Mouse (Mus musculus) liver, embryonic 14.5 days (tissue): ENCODE measurements around the gene Pbxip1. TPM values are rescaled to one million over a fixed set of nuclear protein-coding genes. Genes with fewer than 3 reads are reported as not detected.

Source experiments
- ATAC-seq: fragments of 200-750 bp; cut with Nextera tagmentation; 2 replicates; pipeline ENCODE4 v1.8.0; 2017; ENCODE audit warnings: moderate number of reproducible peaks, mild to moderate bottlenecking, moderate library complexity; ENCODE audit not compliant: insufficient read depth
- DNase-seq, 3 experiments: peaks; one replicate each; pipeline ENCODE4 v3.0.0-alpha.2; 2012 to 2013; ENCODE audit warnings: low read depth in 3 of 3, low spot score in 3 of 3
- H3K27ac ChIP-seq: fragments of 300-500 bp; sonication (generic); 2 replicates; pipeline ENCODE4 v1.5.1; 2014; ENCODE audit warnings: moderate library complexity, mild to moderate bottlenecking, control low read depth, inconsistent platforms
- H3K27me3 ChIP-seq: fragments of 300-500 bp; sonication (generic); 2 replicates; pipeline ENCODE4 v1.6.1; 2014; ENCODE audit warnings: mild to moderate bottlenecking, low read length, moderate library complexity; ENCODE audit not compliant: control insufficient read depth, insufficient read depth
- H3K36me3 ChIP-seq: fragments of 300-500 bp; sonication (generic); replicated peaks from 2 replicates; pipeline ENCODE4 v1.6.1; 2014; ENCODE audit warnings: low read depth; ENCODE audit not compliant: control insufficient read depth, insufficient read depth
- H3K4me1 ChIP-seq, 2 experiments: fragments of 200-500 bp in 1 of 2; fragments of 300-500 bp in 1 of 2; sonication (generic) in 1 of 2; replicated peaks; 2 replicates each; pipeline ENCODE4 v1.6.1; 2012 to 2014; ENCODE audit warnings: antibody characterized with exemption in 1 of 2, inconsistent platforms in 1 of 2, low read length in 1 of 2; ENCODE audit not compliant: control insufficient read depth in 2 of 2, insufficient read depth in 2 of 2
- H3K4me2 ChIP-seq: fragments of 300-500 bp; sonication (generic); 2 replicates; pipeline ENCODE4 v1.6.1; 2014; ENCODE audit warnings: low read depth, mild to moderate bottlenecking, control low read depth, moderate library complexity
- H3K4me3 ChIP-seq, 2 experiments: fragments of 200-500 bp in 1 of 2; fragments of 300-500 bp in 1 of 2; sonication (generic) in 1 of 2; 2 replicates each; pipeline ENCODE4 v1.5.1; 2012 to 2014; ENCODE audit warnings: low read depth in 2 of 2, low read length in 2 of 2, mild to moderate bottlenecking in 2 of 2, control low read depth in 1 of 2, inconsistent platforms in 1 of 2, moderate library complexity in 1 of 2; ENCODE audit not compliant: insufficient read depth in 1 of 2
- H3K9ac ChIP-seq: fragments of 300-500 bp; sonication (generic); replicated peaks from 2 replicates; pipeline ENCODE4 v1.6.1; 2014; ENCODE audit warnings: mild to moderate bottlenecking, control low read depth, moderate library complexity
- H3K9me3 ChIP-seq: fragments of 300-500 bp; sonication (generic); 2 replicates; pipeline ENCODE4 v1.6.1; 2016; ENCODE audit warnings: low read length, mixed read lengths; ENCODE audit not compliant: control insufficient read depth
- CTCF ChIP-seq: IDR thresholded peaks from 2 replicates; pipeline ENCODE4 v1.5.1; 2016; ENCODE audit warnings: antibody characterized with exemption, low read depth, control low read depth
- EP300 ChIP-seq: IDR thresholded peaks from 2 replicates; pipeline ENCODE4 v1.6.1; 2016; ENCODE audit warnings: antibody characterized with exemption, low read depth
- WGBS: fragments of 180-500 bp; shearing (Covaris S2); extraction: QIAGEN DNeasy Blood & Tissue Kit; methylation state at CpG from one replicate; pipeline ENCODE4 v1.1.7; 2014; ENCODE audit not compliant: insufficient replicate concordance; 5-methylcytosine and 5-hydroxymethylcytosine counted together
- polyA plus RNA-seq, 2 experiments: library from polyadenylated mRNA; depleted of rRNA in 1 of 2; stranded (reverse) in 1 of 2; unstranded in 1 of 2; fragments of >200 nt; fragmentation: Nextera tagmentation in 1 of 2; extraction: Ambion mirVana in 1 of 2; gene quantifications; 2 replicates each; pipeline versions ENCODE4 v1.2.1 to v1.2.3; 2012 to 2014

The Pbxip1 gene
- polyA plus RNA-seq, 2 experiments: 2.8 to 3.1 TPM

DNA sequence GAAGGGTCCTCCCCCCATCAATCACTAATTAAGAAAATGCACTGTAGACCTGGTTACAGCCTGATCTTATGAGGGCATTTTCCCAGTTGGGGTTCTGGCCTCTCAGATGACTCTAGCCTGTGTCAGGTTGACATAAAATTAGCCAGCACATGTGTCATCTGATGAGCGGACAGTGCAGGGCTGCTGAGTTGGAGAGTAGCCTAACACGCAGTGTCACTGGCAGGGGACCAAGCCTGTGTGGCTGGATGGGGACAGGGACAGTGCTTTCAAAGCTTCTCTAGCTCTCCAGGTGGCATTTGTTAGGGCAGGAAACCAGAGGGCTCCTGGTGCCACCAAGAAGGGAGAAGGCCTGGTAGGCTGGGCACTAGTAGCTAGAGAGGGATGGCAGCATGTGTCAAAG is 4.2 kb downstream of the Pbxip1 start:
- Histone ChIP-seq H3K27ac (no peak overlapping the region), H3K36me3 (no peaks in the 10 kb centered on the region), H3K9me3 (no peaks in the 10 kb centered on the region), H3K9ac (no peak overlapping the region), H3K4me2 (no peak overlapping the region), H3K4me1 (peaks cover 4 to 17% of the 10 kb centered on the region in 2 experiments), H3K4me3 (no peak overlapping the region), H3K27me3 (no peaks in the 10 kb centered on the region)
- WGBS: 77% methylated on average over 2 of the region's 2 CpGs
- no peak for ATAC-seq
- no peak for DNase-seq
- no peak for TF ChIP-seq EP300
- TF ChIP-seq CTCF: no peak

DNA sequence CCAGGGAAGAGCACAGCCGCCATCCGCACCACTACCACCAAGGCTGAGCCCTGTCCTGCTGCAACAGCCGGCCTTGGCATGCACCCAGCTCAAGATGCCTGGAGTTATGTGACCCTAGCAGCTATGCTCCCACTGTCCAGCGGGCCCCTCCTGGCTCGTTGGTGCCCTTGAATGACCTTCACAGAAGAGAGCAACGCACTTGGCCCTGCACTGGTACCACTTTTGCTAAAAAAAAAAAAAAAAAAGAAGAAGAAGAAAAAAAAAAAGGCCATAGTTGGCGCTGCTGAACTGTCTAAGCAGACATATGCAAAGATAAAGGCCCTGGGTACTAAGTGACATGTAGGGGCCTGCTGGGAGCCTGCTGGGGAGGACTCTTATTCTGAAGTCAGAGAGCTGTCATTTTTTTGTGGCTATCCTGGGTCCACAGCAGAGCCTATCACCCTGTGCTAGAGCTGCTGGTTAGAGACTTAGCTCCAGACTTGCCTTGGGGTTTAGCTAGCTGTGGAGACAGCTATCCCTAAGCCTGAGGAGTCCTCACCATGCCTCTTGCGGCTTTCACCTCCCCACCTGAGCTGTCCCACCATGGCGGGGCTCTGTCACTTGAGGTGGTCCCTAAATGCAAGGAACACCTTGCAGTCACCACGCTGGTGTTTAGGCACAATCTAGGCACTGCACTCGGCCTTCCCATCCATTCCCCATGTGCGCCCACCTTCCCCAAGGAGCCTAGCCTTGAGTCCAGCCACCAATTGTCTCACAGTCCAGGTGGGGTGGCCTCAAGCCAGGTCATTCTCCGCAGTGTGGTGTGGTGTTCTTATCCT is 12.4 kb downstream of the Pbxip1 start:
- TF ChIP-seq CTCF (no peak), EP300 (no peak)
- Histone ChIP-seq H3K27me3 (no peaks in the 10 kb centered on the region), H3K4me2 (peak overlapping the region; percentile 54), H3K9ac (0 out of 2 replicates have a peak overlapping the region, but pooled peaks have one; percentile 20), H3K4me3 (no peak overlapping the region), H3K27ac (peak overlapping the region; percentile 13), H3K36me3 (no peaks in the 10 kb centered on the region), H3K4me1 (peaks cover 2 to 11% of the 10 kb centered on the region in 2 experiments; a peak in 2 of 4 replicates), H3K9me3 (no peaks in the 10 kb centered on the region)
- ATAC-seq (peak; percentile 86), DNase-seq (peak in 2 of 3 experiments; percentile 41 to 53)
- WGBS: 35% methylated on average over 13 of the region's 13 CpGs

DNA sequence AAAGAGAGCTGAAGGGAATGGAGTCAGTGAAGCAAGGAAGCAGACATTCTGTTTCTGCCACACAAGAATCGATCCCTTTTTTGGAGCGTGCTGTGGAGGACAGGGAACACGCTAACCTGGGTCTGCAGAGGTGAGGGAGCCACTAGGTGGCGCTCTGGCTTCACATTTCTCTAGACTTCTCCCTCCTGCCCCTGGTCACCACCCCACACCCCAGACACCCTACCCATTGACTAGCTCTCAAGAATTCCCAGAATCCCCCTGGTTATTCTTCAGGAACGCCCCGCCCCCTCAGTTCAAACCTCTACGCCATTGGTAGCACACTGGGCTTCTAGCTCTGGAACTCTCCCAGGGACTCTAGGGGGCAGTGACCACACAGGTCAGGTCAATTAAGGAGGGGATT is 13.0 kb downstream of the Pbxip1 start:
- peak overlapping the region; percentile 13 for H3K27ac ChIP-seq
- H3K36me3 ChIP-seq: no peaks in the 10 kb centered on the region
- peak; percentile 57 to 62 (median 59) for DNase-seq
- H3K9ac ChIP-seq: 0 out of 2 replicates have a peak overlapping the region, but pooled peaks have one; percentile 20
- H3K27me3 ChIP-seq: no peaks in the 10 kb centered on the region
- no peaks in the 10 kb centered on the region for H3K9me3 ChIP-seq
- TF ChIP-seq CTCF (peak; percentile 92), EP300 (no peak)
- H3K4me2 ChIP-seq: peak overlapping the region; percentile 54
- WGBS: 10% methylated on average over 7 of the region's 7 CpGs
- peaks cover 2 to 11% of the 10 kb centered on the region in 2 experiments; a peak in 2 of 4 replicates for H3K4me1 ChIP-seq
- ATAC-seq: peak; percentile 75
- H3K4me3 ChIP-seq: no peak overlapping the region

DNA sequence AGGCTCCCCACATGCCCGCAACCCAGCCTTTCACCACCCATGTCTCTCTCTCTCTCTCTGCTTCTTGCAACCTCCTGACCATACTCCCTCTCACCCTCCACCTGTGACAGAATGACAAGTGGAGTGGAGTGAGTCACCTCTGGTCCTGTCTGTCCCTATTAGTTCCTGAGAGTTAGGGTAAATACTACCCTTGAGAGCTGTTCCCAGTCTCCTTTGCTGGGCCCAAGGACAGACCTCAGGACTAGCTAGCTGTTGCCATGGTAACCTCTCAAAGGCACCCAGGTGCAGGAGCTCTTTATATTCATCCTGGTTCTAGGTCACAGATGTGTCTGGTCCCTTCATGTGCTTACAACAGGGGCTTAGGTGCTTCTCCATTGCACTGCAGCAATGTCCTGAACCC is 15.4 kb downstream of the Pbxip1 start:
- no peak overlapping the region for H3K27ac ChIP-seq
- H3K27me3 ChIP-seq: no peaks in the 10 kb centered on the region
- H3K4me3 ChIP-seq: no peak overlapping the region
- TF ChIP-seq CTCF (no peak), EP300 (no peak)
- no peaks in the 10 kb centered on the region for H3K9me3 ChIP-seq
- no peak overlapping the region for H3K4me2 ChIP-seq
- DNase-seq (no peak), ATAC-seq (no peak)
- H3K36me3 ChIP-seq: no peaks in the 10 kb centered on the region
- H3K9ac ChIP-seq: no peak overlapping the region
- 67% methylated on average over 1 of the region's 1 CpGs for WGBS
- peaks cover 4 to 12% of the 10 kb centered on the region in 2 experiments for H3K4me1 ChIP-seq

DNA sequence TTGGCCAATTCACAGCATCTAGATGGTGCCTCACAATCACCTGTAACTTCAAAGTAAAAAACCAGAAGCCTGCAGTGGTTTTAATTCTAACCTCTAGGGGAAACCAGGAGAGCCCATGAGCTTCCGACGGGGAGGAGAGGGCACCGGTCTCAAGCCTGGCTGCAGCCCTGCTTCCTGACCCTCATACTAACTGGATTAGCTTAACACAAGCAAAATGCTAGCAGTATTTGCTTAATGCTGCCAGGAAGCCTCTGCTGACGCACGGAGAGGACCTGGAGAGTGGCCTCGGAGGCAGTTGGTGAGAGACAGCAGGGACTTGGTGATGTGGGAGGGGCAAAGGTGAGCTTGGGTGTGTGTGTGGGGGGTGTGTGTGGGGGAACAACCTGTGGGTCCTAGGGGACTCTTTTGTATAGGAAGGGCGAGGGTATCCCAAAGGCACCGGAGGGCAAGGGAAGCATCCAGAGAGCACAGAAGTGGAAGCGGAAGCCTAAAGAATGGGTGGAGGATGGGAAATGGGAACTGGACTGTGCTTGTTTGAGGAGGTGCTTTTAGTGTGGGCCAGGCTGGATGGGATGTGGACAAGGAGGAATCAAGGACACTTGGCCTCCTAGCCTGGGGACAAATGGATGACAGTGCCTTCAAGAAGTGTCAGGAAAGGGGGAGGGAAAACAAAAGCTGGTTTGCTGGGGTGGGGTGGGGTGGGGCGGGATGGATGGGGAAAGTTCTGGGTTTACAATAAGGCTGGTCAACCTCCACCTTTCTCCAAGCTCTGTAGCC is 18.1 kb downstream of the Pbxip1 start, which contains the start of gene Pmvk:
Gene Pmvk (plus strand): TSS at position 141 of the 777 bp plus-strand sequence.
- H3K9ac ChIP-seq: no peak within 1 kb of the TSS
- H3K4me1 ChIP-seq: peaks cover 10 to 24% of the 10 kb centered on the region in 2 experiments
- no peaks in the 10 kb centered on the region for H3K9me3 ChIP-seq
- WGBS: 56% methylated on average over 10 of the region's 10 CpGs
- no peaks in the 10 kb centered on the region for H3K36me3 ChIP-seq
- no peak within 1 kb of the TSS for H3K4me2 ChIP-seq
- no peak within 1 kb of the TSS for H3K4me3 ChIP-seq
- DNase-seq (no peak), ATAC-seq (no peak)
- H3K27me3 ChIP-seq: no peaks in the 10 kb centered on the region
- no peak within 1 kb of the TSS for H3K27ac ChIP-seq
- TF ChIP-seq EP300 (no peak), CTCF (no peak)
